Mouse (Mus musculus) 3T3-L1 (cell line): Measurements from ENCODE around the gene Gm5741.
"Not testable (repeated sequence)": the region's sequence is repeated elsewhere in the genome, so short reads cannot be mapped to it uniquely, and the experiment has no call there.

Source experiments
- DNase-seq: peaks from one replicate; pipeline ENCODE4 v3.0.0-alpha.2; 2015; ENCODE audit warnings: low read depth, low spot score

Gene Gm5741

DNA sequence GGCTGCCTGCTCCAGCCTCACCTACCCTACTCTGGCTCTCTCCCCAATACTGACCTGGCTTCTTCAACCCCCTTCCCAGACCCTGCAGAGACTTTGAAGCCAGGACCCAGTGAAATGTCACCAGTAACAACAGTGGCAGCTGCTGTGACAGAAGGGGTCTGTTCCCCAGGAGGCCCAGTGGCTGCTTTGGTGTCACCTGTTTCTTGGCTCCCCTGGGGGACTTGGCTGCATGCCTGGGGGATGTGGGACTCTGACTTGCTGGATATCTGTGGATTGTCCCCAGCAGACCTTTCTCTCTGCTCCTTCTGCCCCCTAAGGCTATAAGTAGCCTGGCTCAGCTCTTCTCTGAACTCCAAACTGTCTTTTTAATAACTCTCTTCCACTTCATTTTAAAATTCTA, at the start of gene Gm5741:
TSS of gene Gm5741 (minus strand) at position 1 of the 400 bp plus-strand sequence.
- no peak for DNase-seq

DNA sequence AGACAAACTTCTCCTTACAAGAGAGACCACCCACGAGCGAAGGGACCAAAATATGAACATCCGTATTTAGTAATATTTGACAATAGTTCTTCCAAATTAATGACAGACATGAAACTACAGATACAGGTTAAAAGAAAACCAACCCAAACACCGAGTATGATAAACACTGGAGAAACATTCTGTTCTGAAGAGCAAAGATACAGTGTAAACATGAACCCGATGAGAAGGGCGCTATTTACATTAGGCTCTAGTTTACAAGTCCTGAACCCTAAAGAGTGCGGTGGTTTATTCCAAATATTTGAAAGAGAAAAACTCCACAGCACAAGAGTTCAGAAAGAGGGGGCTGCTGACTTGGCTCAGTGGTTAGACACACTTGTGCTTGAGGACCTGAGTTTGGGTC, 49.2 kb upstream of the Gm5741 start:
- no peak for DNase-seq

DNA sequence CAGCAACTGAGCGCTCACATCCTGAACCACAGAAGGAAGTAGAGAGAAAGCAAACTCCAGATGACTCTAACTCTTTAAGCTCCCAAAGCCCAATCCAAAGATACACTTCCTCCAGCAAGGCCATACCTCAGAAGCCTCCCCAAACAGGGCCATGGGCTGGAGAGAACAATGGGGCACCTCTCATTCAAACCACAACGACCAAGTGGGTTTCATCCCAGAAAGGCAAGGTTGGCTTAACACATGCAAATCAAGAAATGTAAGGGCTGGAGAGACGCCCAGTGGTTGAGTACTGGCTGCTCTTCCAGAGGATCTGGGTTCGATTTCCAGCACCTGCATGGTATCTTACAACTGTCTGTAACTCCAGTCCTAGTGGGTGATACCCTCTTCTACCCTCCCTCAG, 47.7 kb upstream of the Gm5741 start:
- no peak for DNase-seq

DNA sequence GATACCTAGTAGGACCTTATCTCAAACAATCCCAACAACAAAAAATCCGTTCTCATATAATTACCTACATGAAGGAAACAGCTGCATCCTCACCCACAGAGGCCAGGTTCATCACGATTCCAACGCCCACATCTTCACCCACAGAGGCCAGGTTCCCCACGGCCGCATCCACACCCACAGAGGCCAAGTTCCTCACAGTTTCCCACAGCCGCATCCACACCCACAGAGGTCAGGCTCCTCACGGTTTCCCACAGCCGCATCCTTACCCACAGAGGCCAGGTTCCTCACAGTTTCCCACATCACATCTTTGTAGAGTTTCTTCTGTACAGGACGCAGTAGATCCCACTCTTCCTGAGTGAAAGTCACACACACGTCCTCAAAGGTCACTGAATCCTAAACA, 45.5 kb upstream of the Gm5741 start:
- DNase-seq, result no peak

DNA sequence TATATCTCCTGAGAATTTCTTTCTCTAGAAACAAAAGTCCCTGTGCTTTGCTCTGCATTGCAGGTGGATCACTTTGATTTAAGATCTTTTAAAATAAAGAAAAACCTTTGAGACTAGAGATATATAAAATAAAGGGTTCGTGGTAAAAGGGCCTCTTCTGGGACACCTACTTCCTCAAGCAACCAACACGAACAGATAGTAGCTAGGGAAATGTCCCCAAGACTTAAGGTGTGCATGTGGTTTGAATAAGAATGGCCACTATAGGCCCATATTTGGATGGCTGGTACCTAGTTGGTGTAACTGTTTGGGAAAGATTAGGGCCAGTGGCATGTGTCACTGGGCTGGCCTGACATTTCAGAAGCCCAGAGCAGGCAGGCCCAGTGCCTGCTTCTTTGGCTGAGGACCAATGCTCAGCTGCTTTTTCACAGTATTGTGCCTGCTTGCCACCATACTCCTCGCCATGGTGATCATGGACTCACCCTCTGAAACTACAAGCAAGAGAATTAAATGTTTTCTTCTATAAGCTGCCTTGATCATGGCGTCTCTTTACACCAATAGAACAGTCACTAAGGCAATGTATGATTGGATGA, 32.4 kb upstream of the Gm5741 start:
- no peak for DNase-seq

DNA sequence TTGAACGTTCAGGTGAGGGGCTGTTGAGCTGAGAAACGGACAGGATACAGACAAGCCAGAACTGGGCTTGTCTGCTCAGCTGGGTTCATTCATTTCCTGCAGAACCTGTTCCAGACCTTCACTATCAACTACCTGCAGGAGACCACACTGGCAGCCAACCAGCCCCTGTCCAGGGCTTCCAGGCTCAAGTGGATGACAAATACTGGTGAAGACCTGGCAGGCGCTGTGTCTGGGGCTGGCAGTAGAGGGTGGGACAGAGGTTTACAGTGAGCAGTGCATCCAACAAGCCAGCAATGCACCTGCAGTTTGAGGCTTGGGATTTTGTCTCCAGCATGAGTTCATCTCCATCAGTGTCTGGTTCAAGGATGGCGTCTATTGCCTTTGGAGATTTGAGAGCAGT, 29.1 kb upstream of the Gm5741 start:
- no peak for DNase-seq

DNA sequence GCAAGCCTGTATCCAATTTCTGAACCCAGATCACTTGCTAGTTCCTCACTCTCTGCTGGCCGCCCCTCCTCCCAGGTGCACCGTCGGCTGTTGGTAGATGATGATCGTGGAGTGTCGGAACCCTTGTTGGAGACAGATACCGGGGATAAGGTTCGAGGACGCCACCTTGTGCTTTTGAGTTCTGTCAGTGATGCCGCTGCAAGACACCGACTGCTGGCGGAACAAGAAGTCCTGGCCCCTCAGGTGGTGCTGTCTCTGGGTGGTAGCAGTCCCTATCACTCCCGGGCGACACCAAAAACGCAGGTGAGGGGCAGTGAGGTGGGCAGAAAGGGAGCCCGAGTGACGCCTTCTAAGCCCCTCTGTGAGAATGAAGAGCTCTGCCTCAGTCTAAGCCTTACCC, 28.4 kb upstream of the Gm5741 start:
- no peak for DNase-seq

DNA sequence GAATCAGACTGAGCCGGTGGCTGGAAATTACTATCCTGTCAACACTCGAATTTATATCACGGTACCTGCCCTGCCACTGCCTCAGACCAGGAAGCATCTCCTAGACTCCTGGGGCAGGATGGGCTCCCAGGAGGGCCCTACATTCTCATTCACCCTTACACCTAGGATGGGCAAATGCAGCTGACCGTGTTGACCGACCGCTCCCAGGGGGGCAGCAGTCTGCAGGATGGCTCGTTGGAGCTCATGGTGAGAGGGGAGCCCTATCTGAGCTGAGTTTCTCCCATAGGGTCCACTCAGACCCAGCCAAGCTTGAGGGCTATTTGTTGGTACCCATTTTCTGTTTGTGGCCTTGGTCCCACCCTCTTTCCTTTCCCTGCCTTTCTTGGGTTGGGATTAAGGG, 27.8 kb upstream of the Gm5741 start:
- DNase-seq, result no peak

DNA sequence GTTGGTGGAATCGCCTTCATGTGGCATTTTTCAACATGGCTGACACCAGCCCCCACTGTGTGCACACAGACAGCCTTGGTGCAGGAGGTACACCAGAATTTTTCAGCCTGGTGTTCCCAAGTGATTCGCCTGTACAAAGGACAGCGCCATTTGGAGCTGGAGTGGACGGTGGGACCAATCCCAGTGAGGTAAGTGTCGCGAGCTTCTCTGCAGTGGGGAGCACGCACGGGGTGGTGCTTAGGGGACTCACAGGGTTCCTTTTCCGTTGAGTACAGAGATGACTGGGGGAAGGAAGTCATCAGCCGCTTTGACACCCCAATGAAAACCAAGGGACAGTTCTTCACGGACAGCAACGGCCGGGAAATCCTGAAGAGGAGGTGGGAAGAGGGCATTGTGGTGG, 27.3 kb upstream of the Gm5741 start:
- no peak for DNase-seq

DNA sequence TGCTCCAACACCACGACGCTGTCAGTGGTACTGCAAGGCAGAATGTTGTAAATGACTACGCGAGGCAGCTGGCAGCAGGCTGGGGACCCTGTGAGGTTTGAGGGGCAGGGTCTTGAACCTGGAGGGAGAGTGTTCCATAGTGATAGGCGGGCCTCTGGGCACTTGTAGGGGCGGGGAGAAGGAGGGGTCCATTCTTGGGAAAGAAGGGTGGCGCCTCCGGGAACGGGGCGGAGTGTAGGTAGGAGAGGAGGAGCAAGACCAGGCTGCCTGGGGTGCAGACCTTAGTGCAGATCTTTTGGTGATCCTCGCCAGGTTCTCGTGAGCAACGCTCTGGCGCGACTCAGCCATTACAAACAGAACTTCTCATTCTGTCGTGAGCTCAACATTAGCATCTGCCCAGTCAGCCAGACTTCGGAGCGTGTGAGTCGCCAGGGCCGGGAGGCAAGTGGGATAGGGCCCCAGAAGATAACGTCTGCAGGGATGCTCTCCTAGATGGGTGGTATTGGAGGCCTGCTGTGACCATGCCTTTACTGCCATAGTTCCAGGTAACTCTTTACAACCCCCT, 23.8 kb upstream of the Gm5741 start:
- no peak for DNase-seq

DNA sequence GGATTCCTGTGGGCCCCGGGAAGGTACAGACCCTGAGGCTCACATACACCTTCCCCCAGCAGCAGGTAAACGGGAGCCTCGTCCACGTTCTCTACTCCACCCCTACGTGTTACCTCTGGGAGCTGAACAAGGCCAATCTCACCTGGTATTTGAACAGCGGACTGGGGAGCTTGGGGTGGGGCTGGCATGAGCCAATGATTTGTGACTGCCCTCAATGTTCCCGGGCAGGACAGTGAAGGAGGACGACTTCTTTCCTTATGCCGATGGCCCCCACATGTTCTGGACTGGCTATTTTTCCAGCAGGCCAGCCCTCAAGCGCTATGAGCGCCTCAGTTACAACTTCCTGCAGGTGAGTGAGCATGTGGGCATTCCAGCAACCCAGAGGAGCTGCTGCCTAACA, 23.1 kb upstream of the Gm5741 start:
- DNase-seq, result no peak

DNA sequence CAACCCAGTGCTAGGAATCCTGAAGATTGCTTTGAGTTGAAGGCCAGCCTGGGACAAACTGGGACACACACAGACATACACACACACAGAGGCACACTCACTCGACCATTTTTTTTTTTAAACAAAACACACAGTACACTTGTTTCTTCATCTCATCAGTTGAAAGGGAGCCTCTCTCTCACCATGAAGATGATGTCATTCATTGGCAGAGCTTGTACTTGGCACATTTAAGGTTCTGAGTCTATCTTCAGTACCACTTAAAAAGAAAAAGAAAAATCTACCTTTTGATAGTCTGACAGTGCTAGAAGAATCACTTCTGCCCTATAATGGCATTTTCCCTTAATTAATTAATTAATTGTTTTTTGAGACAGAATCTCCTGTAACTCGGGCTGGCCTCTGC, 21.0 kb upstream of the Gm5741 start:
- peak; percentile 62 for DNase-seq

DNA sequence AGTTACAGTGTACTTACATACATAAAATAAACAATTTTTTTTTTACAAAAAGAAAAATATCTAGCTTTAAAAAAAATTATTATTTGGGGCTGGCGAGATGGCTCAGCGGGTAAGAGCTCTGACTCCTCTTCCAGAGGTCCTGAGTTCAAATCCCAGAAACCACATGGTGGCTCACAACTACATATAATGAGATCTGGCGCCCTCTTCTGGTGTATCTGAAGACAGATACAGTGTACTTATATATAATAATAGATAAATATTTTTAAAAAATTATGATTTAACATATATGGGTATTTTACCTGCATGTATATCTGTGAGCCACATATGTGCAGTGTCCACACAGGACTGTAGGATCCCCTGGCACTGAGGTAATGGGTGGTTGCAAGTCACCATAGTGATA, 18.5 kb upstream of the Gm5741 start:
- no peak for DNase-seq

DNA sequence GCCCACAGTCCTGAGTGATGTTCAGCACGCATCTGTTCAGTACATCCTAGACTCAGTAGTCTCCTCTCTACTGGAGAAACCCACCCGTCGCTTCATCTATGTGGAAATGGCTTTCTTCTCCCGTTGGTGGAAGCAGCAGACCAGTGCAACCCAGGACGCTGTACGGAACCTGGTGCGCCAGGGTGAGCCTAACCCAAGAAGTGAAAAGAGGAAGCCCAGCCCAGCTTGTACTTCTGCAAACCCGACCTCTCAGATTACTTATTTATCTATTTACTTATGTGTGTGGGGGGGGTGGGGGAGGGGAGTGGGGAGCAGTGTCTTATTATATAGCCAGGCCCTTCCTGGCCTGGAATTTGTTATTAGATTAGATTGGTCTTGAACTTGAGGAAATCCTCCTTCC, 16.9 kb upstream of the Gm5741 start:
- DNase-seq, result no peak

DNA sequence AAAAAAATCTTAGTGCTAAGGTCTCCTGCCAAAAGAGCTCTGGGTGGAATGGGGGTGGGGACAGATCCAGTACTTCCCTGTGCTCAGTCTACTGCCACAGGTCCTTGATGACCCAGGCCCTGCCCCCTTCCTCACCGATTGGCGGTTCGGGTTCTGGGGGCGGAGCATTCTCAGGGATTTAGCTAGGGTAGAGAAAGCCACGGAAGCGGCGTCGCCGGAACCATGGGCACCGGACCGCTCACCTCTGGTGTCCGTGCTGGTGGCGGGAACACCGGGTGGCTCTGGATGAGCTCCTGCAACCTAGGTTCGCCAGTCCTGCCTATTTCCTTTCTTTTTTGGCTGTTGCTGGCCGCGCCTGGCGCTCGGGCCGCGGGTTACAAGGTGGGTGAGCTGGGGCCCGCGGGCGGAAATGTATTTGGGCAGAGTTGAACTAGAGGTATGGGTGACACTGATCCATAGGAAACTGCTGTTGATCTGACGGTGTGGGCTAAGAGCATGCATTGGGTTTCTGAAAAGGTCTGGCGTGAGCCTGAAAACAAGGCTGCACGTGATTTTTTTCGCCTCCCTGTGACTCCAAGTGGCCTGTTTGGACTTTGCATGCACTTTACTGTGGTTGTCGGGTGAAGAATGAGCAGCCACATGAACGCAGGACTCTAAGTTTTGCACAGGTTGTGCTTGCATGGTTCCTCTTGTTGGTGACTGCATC, 15.5 kb upstream of the Gm5741 start, which contains the start of gene Man2b1:
TSS of gene Man2b1 (plus strand) at position 163 of the 706 bp plus-strand sequence.
- DNase-seq, result peak; percentile 98

DNA sequence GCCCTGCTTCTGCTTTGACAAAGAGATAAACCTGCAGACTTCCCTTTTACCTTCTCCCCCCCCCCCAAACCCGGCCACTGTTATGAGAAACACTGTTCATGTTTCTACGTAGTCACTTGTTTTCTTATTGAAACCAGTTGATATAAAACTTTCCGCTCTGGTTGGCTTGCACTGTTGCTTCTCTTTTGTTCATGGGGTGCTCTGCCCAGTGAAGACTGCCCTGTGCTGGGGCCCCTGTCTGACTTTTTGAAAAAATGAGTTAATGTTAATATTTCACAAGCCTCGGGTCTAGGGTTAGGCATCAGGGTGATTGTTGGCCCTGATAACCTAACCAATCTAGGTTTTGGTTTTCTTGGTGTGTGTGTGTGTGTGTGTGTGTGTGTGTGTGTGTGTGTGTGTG, 14.4 kb upstream of the Gm5741 start:
- not testable (repeated sequence) for DNase-seq

DNA sequence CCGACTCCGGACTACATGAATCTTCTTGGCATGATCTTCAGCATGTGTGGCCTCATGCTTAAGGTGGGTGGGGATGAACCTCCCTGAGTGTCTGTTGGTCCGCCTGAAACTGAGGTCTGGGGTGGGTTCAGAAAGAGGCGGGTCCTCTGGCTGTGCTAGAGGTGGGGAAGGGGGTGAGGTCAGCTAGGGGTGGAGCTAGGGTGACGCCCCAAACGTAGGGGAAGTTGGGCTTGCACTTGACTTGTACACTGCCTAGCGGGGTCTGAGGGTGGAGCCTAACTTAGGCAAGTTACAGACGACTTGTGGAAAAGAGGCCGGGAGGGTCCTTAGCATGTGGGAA, 13.4 kb upstream of the Gm5741 start, which contains the start of gene Wdr83:
TSS of gene Wdr83 (minus strand) at position 91 of the 340 bp plus-strand sequence.
- peak; percentile 65 for DNase-seq

DNA sequence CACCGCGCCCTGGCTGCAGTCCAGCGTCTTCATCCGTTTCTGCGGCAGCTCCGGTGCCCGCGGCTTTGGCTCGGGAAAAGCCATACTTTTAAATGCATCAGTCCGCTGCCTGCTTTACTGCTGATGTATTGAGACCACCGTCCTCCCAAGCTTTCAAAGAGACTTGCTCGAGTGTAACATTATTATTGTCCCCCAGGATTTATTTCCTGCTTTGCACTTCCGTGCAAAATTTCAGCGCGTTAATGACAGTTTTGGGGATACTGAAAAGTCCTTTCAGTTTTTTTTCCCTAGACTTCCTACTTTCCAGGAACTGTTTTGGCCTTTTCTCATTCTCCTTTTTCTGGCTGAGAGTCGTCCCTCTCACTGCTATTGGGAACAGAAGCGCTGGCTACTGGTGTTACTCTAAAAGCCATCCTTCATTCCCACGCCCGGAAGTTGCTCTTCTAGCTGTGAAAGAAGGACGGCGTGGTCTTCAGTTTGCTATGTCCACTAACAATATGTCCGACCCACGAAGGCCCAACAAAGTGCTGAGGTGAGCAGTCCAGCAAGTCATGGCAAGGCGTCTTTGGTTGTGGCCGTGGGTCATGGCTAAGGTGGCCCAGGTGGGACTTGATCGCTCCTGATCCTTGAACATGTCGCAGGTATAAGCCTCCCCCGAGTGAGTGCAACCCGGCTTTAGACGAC, 12.9 kb upstream of the Gm5741 start, which contains the start of gene Wdr83os:
TSS of gene Wdr83os (plus strand) at position 209 of the 684 bp plus-strand sequence.
- peak; percentile 83 for DNase-seq

DNA sequence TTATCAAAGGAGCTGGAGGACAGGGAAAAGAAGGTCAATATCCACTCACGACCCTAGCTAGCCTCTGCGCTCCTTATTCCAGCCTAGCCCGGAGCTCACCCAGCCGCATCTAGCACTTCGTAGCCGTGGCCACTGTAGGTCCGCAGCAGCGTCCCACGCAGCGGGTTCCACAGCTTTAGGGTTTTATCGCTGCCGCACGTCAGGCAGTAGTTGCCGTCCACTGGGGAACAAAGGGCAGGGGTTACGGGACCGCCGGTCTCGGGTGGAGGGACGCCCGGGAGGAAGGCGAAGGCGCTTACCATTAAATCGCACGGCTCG, 12.4 kb upstream of the Gm5741 start:
- DNase-seq, result no peak

DNA sequence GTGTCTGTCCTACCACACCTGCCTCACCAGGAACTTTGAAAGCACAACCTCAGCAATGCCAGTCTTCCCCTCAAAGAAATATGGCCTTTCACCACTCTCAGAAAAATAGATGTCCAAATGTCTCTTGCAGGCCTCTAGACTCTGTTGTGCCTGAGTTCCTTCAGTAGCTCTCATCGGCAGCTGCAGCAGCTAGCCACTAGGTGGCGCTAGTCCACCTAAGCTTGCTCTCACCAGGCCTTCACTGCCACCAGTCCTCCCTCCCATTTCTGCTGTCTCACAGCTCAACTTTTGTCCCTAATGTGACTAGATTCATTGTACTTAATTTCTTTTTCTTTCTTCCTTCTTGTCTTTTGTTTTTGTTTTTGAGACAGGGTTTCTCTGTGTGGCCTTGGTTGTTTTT, 9.2 kb upstream of the Gm5741 start:
- peak; percentile 95 for DNase-seq

DNA sequence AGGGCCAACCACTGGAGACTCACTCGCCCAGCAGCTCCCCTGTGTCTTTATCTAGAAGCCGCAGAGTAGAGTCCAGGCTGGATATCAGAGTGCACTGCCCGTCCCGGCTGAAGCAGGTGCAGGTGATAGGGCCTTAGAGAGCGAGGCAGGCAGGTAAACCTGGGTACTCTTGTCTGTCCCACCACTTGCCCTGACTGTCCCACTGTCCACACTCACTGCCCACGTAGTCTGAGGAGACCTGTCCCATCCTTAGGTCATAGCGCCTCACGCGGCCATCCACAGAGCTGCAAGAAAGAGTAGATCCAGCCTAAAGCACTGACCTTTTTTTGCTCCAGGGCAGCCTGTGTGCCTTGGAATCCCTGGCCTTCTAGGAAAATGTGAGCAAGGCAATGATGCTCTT, 8.2 kb upstream of the Gm5741 start:
- DNase-seq, result peak; percentile 73

DNA sequence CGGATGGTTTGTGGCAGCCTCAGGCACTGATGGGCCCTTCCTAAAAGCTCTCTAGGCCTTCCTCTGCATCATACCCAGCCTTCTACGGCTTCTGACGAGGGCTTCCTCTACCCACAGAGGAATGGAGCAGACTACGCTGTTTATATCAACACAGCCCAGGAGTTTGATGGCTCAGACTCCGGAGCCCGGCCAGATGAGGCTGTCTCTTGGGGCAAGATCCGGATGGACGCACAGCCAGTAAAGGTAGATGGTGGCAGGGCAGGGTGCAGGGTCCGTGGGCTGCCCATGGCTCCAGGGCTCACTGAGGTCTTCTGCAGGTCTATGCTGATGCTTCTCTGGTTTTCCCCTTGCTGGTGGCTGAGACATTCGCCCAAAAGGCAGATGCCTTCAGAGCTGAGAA, 6.8 kb upstream of the Gm5741 start:
- DNase-seq, result no peak

DNA sequence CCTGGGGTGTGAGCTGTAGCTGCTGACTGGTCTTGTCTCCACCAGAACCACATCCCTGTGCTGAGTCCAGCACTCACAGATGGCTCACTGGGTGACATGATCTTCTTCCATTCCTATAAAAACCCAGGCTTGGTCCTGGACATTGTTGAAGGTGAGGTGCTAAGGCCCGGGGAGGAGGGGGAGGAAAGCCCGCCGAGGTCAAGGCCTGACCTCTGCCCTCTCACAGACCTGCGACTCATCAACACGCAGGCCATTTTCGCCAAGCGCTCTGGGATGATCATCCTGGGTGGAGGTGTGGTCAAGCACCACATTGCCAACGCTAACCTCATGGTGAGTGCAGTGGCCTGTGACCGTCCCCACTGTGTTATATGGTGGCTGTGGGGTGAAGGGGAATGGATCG, 6.4 kb upstream of the Gm5741 start:
- no peak for DNase-seq
